Mouse (Mus musculus) myocyte (in vitro differentiated cells): ENCODE results near the gene Actn4.

Experiments
- E2F4 ChIP-seq: IDR thresholded peaks from one replicate; pipeline ENCODE4 v1.6.1; 2011; ENCODE audit warnings: mild to moderate bottlenecking, control low read depth, moderate library complexity; ENCODE audit not compliant: insufficient read depth
- MYOD1 ChIP-seq, 3 experiments: IDR thresholded peaks; one replicate each; pipeline ENCODE4 v1.6.1; 2011; ENCODE audit warnings: control low read depth in 2 of 3, low read depth in 2 of 3, mild to moderate bottlenecking in 2 of 3, moderate library complexity in 1 of 3; ENCODE audit not compliant: insufficient read length in 2 of 3, control insufficient read depth in 1 of 3
- MYOG ChIP-seq, 3 experiments: IDR thresholded peaks; one replicate each; pipeline ENCODE4 v1.6.1; 2011; ENCODE audit warnings: control low read depth in 2 of 3, low read depth in 2 of 3, mild to moderate bottlenecking in 2 of 3; ENCODE audit not compliant: insufficient read length in 2 of 3, control insufficient read depth in 1 of 3, insufficient read depth in 1 of 3
- POLR2A ChIP-seq: IDR thresholded peaks from one replicate; pipeline ENCODE4 v1.6.1; 2011; ENCODE audit warnings: low read depth, mild to moderate bottlenecking, control low read depth, moderate library complexity; ENCODE audit not compliant: insufficient read length
- POLR2AphosphoS2 ChIP-seq: IDR thresholded peaks from one replicate; pipeline ENCODE4 v1.6.1; 2011; ENCODE audit warnings: low read depth, control low read depth; ENCODE audit not compliant: insufficient read length
- REST ChIP-seq: IDR thresholded peaks from one replicate; pipeline ENCODE4 v1.6.1; 2011; ENCODE audit warnings: mild to moderate bottlenecking, control low read depth, moderate library complexity; ENCODE audit not compliant: insufficient read depth, insufficient read length
- TCF12 ChIP-seq: IDR thresholded peaks from one replicate; pipeline ENCODE4 v1.6.1; 2011; ENCODE audit warnings: mild to moderate bottlenecking, control low read depth; ENCODE audit not compliant: poor library complexity, insufficient read depth, severe bottlenecking
- USF1 ChIP-seq: IDR thresholded peaks from one replicate; pipeline ENCODE4 v1.6.1; 2011; ENCODE audit warnings: low read depth, mild to moderate bottlenecking, control low read depth, moderate library complexity

DNA sequence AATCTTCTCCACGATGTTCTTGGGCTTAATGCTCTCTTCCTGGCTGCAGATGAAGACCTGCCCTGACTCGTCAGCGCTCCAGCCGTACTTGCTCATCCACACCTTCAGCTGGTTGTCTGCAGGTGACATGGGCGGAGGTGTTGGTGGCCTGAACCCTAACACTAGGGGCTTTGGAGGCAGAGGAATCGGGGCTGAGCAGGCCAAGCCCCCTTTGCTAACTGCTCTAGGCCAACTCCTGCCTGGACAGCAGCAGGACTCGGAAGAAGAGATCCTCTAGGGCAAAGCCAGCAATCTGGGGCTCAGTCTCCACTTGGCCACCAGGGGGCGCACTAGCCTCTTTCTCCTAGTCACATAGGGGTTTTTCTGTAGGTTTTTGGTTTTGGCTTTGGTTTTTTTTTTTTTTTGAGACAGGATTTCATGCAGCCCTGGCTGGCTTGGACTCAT lies 10.4 kb upstream of the Actn4 start:
- TF ChIP-seq POLR2A (no peak), TCF12 (no peak), REST (no peak), MYOG (IDR thresholded peaks at IDR 0.05; ENCODE audit: control insufficient read depth in 1 of 3, insufficient read depth in 1 of 3, insufficient read length in 2 of 3, low read depth in 2 of 3) (no peak), POLR2AphosphoS2 (no peak), E2F4 (no peak), USF1 (no peak), MYOD1 (IDR thresholded peaks at IDR 0.05; ENCODE audit: control insufficient read depth in 1 of 3, insufficient read length in 2 of 3, low read depth in 2 of 3) (no peak)
